Mouse (Mus musculus): Measurements from ENCODE around the gene Fosb. TPM values are rescaled to one million over a fixed set of nuclear protein-coding genes. Genes with fewer than 3 reads are reported as not detected.

Fosb gene
- polyA plus RNA-seq, 1 experiment from 2014 or later, result 0.06 TPM

DNA sequence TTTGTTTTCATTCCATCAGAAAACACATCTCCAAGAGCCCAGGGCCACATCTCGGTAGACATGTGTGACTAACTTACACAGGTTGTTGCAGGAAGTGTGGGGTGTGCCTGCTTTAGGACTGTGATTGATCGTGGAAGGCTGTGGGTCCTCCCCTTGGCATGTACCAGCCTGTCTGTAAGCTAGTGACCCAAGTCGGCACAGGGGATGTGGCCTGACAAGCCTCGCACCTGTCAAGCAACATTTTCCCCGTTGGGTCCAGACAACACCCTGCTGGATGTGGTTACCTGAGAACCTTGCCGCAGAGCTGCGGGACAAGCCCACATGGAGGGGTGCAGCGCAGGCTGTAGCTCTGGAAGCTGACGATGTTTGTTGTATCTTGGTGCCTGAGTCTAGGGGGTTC, 12.6 kb upstream of the Fosb start:
- Histone ChIP-seq H3K9ac (ENCODE audit: low read depth, low read length) (no peak overlapping the region), H3K4me2 (ENCODE audit: low read length) (no peak overlapping the region), H3K4me3 (ENCODE audit: low read length) (no peak overlapping the region), H3K27me3 (replicated peaks; ENCODE audit: control insufficient read depth, insufficient read depth, low read length) (no peaks in the 10 kb centered on the region), H3K9me3 (ENCODE audit: control insufficient read depth, low read length) (no peaks in the 10 kb centered on the region), H3K36me3 (ENCODE audit: control insufficient read depth, insufficient read depth, low read length) (no peaks in the 10 kb centered on the region), H3K27ac (ENCODE audit: low read depth, low read length) (no peak overlapping the region), H3K4me1 (ENCODE audit: control insufficient read depth, insufficient read depth, low read depth, low read length) (peaks cover 22% of the 10 kb centered on the region)
- 65% methylated on average over 9 of the region's 9 CpGs for WGBS
- no peak for ATAC-seq

DNA sequence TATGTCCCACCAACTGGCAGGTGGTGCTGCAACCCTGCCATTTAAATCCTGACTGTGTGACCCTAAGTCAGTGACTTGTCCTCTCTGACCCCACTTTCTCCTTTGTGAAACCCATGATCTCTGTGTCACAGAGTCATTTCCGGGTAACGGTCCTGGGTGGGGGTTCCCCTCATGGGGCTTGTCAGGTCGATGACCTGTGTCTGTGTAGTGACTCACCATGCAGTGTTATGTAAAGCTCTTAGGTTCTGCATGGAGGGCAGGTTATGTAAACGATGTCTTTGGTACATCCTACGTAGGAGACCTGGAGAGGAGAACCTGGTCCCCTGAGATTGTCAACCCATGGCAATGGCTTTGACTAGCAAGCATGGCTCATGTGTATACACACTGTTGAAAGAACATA, 11.6 kb upstream of the Fosb start:
- no peak for ATAC-seq
- Histone ChIP-seq H3K4me1 (ENCODE audit: control insufficient read depth, insufficient read depth, low read depth, low read length) (peaks cover 15% of the 10 kb centered on the region), H3K4me2 (ENCODE audit: low read length) (no peak overlapping the region), H3K27ac (ENCODE audit: low read depth, low read length) (no peak overlapping the region), H3K9me3 (ENCODE audit: control insufficient read depth, low read length) (no peaks in the 10 kb centered on the region), H3K4me3 (ENCODE audit: low read length) (no peak overlapping the region), H3K36me3 (ENCODE audit: control insufficient read depth, insufficient read depth, low read length) (no peaks in the 10 kb centered on the region), H3K27me3 (replicated peaks; ENCODE audit: control insufficient read depth, insufficient read depth, low read length) (no peaks in the 10 kb centered on the region), H3K9ac (ENCODE audit: low read depth, low read length) (no peak overlapping the region)
- WGBS, result 67% methylated on average over 5 of the region's 5 CpGs

DNA sequence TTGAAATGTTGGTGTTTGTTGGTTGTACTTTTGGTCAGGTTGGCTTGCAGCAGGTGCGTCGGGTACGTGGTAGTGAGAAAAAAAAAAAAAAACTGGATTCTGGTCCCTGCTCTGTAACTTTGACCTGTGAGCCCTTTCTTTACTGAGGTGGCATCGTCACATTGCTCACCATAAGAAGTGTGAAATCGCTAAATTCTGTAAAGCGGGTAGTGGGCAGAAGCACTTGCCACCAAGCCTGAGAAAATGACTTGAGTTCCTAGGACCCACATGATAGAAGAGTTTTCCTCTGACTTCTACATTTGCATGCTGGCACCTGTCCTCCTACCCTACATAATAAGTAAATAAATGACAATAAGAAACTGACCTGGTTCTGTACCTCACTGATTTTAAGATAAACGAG, 10.8 kb upstream of the Fosb start:
- Histone ChIP-seq H3K27ac (ENCODE audit: low read depth, low read length) (no peak overlapping the region), H3K4me2 (ENCODE audit: low read length) (peak overlapping the region; percentile 91), H3K9me3 (ENCODE audit: control insufficient read depth, low read length) (no peaks in the 10 kb centered on the region), H3K4me3 (ENCODE audit: low read length) (peak overlapping the region; percentile 62), H3K4me1 (ENCODE audit: control insufficient read depth, insufficient read depth, low read depth, low read length) (peaks cover 12% of the 10 kb centered on the region), H3K9ac (ENCODE audit: low read depth, low read length) (peak overlapping the region; percentile 60), H3K27me3 (replicated peaks; ENCODE audit: control insufficient read depth, insufficient read depth, low read length) (no peaks in the 10 kb centered on the region), H3K36me3 (ENCODE audit: control insufficient read depth, insufficient read depth, low read length) (no peaks in the 10 kb centered on the region)
- no peak for ATAC-seq
- 37% methylated on average over 7 of the region's 7 CpGs for WGBS

- Histone ChIP-seq H3K9ac (ENCODE audit: low read depth, low read length) (peak overlapping the region; percentile 68), H3K4me3 (ENCODE audit: low read length) (peak overlapping the region; percentile 62), H3K4me2 (ENCODE audit: low read length) (peak overlapping the region; percentile 91), H3K9me3 (ENCODE audit: control insufficient read depth, low read length) (no peaks in the 10 kb centered on the region), H3K36me3 (ENCODE audit: control insufficient read depth, insufficient read depth, low read length) (no peaks in the 10 kb centered on the region), H3K27ac (ENCODE audit: low read depth, low read length) (0 out of 2 replicates have a peak overlapping the region, but pooled peaks have one; percentile 47), H3K27me3 (replicated peaks; ENCODE audit: control insufficient read depth, insufficient read depth, low read length) (no peaks in the 10 kb centered on the region), H3K4me1 (ENCODE audit: control insufficient read depth, insufficient read depth, low read depth, low read length) (peaks cover 12% of the 10 kb centered on the region)
- ATAC-seq, result peak; percentile 95
- under 1% methylated on average over 41 of the region's 41 CpGs for WGBS
Measured at GRCm38 (mm10) chr7:19319906-19320305, 10.1 kb upstream of the Fosb start.

GRCm38 (mm10) chr7:19319458-19319857, 9.6 kb upstream of the Fosb start:
- WGBS, result 26% methylated on average over 9 of the region's 9 CpGs
- peak overlapping the region; percentile 62 for H3K4me3 ChIP-seq (ENCODE audit: low read length)
- peaks cover 12% of the 10 kb centered on the region for H3K4me1 ChIP-seq (ENCODE audit: control insufficient read depth, insufficient read depth, low read depth, low read length)
- H3K36me3 ChIP-seq (ENCODE audit: control insufficient read depth, insufficient read depth, low read length), result no peaks in the 10 kb centered on the region
- no peaks in the 10 kb centered on the region for H3K27me3 ChIP-seq (replicated peaks; ENCODE audit: control insufficient read depth, insufficient read depth, low read length)
- peak; percentile 71 for ATAC-seq
- H3K27ac ChIP-seq (ENCODE audit: low read depth, low read length), result 0 out of 2 replicates have a peak overlapping the region, but pooled peaks have one; percentile 47
- no peaks in the 10 kb centered on the region for H3K9me3 ChIP-seq (ENCODE audit: control insufficient read depth, low read length)
- H3K4me2 ChIP-seq (ENCODE audit: low read length), result peak overlapping the region; percentile 91
- H3K9ac ChIP-seq (ENCODE audit: low read depth, low read length), result peak overlapping the region; percentile 68

DNA sequence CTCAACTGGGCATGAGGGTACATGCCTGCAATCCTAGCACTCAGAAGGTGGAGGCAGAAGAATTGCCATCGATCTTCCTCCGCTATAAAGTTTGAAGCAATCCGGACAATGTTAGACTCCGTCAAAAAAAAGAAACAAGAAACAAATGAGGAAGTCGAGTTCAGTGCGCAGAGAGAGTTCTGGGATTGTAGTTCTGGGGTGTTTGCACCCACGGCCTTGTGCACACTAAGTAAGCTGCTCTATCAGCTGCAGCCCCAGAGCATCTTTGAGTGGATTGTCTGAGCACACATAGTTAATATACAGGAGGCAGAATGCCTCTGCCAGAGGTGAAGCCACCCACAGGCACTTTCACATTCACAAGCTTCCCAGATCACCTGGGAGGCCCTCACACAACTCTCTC, 8.8 kb upstream of the Fosb start:
- 78% methylated on average over 7 of the region's 7 CpGs for WGBS
- Histone ChIP-seq H3K9ac (ENCODE audit: low read depth, low read length) (no peak overlapping the region), H3K4me1 (ENCODE audit: control insufficient read depth, insufficient read depth, low read depth, low read length) (peaks cover 12% of the 10 kb centered on the region), H3K4me3 (ENCODE audit: low read length) (no peak overlapping the region), H3K36me3 (ENCODE audit: control insufficient read depth, insufficient read depth, low read length) (no peaks in the 10 kb centered on the region), H3K27ac (ENCODE audit: low read depth, low read length) (no peak overlapping the region), H3K27me3 (replicated peaks; ENCODE audit: control insufficient read depth, insufficient read depth, low read length) (no peaks in the 10 kb centered on the region; the same call in 1 of the 2 replicates), H3K9me3 (ENCODE audit: control insufficient read depth, low read length) (no peaks in the 10 kb centered on the region), H3K4me2 (ENCODE audit: low read length) (no peak overlapping the region)
- ATAC-seq, result no peak

DNA sequence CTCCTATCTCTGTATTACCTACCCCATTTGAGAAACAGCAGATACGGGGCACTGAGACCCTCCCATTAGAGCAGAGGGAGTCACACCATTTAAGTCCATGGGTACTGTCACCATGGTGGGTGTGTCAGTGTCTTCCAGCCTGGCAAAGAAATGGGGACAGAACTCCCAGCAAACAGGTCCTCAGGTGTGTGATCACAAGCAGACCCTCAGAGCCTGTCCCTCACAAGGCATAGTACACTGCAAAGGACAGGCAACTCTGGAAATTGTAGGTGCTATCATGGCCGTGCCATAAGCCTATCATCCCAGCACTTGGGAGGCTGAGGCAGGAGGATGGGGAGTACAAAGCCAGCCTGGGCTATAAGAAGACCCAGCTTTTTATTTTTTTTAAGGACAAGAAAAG, 8.3 kb upstream of the Fosb start:
- Histone ChIP-seq H3K9ac (ENCODE audit: low read depth, low read length) (no peak overlapping the region), H3K4me1 (ENCODE audit: control insufficient read depth, insufficient read depth, low read depth, low read length) (peaks cover 12% of the 10 kb centered on the region), H3K36me3 (ENCODE audit: control insufficient read depth, insufficient read depth, low read length) (no peaks in the 10 kb centered on the region), H3K27me3 (replicated peaks; ENCODE audit: control insufficient read depth, insufficient read depth, low read length) (no peaks in the 10 kb centered on the region; the same call in 1 of the 2 replicates), H3K27ac (ENCODE audit: low read depth, low read length) (no peak overlapping the region), H3K4me3 (ENCODE audit: low read length) (no peak overlapping the region), H3K4me2 (ENCODE audit: low read length) (no peak overlapping the region), H3K9me3 (ENCODE audit: control insufficient read depth, low read length) (no peaks in the 10 kb centered on the region)
- WGBS, result 80% methylated on average over 2 of the region's 2 CpGs
- ATAC-seq, result no peak

DNA sequence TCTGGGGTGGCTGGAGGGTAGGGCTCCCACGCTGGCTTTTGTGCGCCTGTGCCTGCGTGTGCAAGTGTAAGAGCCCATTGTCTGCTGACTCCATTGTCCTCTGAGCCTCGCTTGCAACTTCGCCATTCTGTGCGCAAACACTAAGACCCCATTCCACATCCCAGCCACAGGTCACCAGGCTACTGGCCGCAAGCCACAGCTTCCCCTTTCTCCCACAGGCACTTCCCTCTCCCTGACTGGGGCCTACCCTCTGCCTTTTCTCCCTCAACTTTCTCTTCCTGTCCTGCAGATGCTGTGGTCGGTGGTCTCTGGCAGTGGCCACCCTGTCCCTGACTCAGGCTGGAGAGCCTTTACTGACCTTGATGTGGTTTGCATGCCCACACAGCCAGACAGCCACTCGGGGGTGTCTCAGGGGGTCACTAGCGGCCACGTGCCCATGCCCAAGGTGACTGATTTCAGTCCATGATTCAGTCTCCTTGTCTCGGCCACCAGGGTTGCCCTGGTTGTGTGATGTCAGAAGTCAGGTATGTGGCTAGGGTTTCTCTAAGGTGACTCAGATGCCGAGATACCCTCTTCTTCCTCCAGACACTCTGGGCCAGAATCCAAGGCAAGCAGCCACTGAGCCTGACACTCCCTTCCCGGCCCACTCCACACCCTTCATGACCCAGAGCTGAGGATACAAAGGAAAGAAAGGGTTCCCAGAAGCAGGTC, 6.8 kb upstream of the Fosb start:
- no peak overlapping the region for H3K4me2 ChIP-seq (ENCODE audit: low read length)
- WGBS, result 37% methylated on average over 14 of the region's 14 CpGs
- no peaks in the 10 kb centered on the region for H3K9me3 ChIP-seq (ENCODE audit: control insufficient read depth, low read length)
- no peak overlapping the region for H3K27ac ChIP-seq (ENCODE audit: low read depth, low read length)
- no peak overlapping the region for H3K4me3 ChIP-seq (ENCODE audit: low read length)
- ATAC-seq, result no peak
- H3K27me3 ChIP-seq (replicated peaks; ENCODE audit: control insufficient read depth, insufficient read depth, low read length), result peaks cover 2% of the 10 kb centered on the region; the same call in 1 of the 2 replicates
- peaks cover 12% of the 10 kb centered on the region for H3K4me1 ChIP-seq (ENCODE audit: control insufficient read depth, insufficient read depth, low read depth, low read length)
- H3K36me3 ChIP-seq (ENCODE audit: control insufficient read depth, insufficient read depth, low read length), result no peaks in the 10 kb centered on the region
- H3K9ac ChIP-seq (ENCODE audit: low read depth, low read length), result no peak overlapping the region

- ATAC-seq, result no peak
- Histone ChIP-seq H3K4me2 (ENCODE audit: low read length) (no peak overlapping the region), H3K27me3 (replicated peaks; ENCODE audit: control insufficient read depth, insufficient read depth, low read length) (peaks cover 2% of the 10 kb centered on the region; the same call in 1 of the 2 replicates), H3K9me3 (ENCODE audit: control insufficient read depth, low read length) (no peaks in the 10 kb centered on the region), H3K4me1 (ENCODE audit: control insufficient read depth, insufficient read depth, low read depth, low read length) (peaks cover 11% of the 10 kb centered on the region), H3K27ac (ENCODE audit: low read depth, low read length) (no peak overlapping the region), H3K9ac (ENCODE audit: low read depth, low read length) (no peak overlapping the region), H3K36me3 (ENCODE audit: control insufficient read depth, insufficient read depth, low read length) (no peaks in the 10 kb centered on the region), H3K4me3 (ENCODE audit: low read length) (no peak overlapping the region)
- 47% methylated on average over 5 of the region's 5 CpGs for WGBS
Measured at GRCm38 (mm10) chr7:19314033-19314432, 4.2 kb upstream of the Fosb start.

All from hindbrain, embryonic 16.5 days (tissue).